Mouse (Mus musculus) testis, adult 2 months (tissue): ENCODE results near the gene Tbca.

Experiments
- CTCF ChIP-seq: fragments of 200-500 bp; IDR thresholded peaks from 2 replicates; pipeline ENCODE4 v1.5.1; 2012; ENCODE audit warnings: low read depth, mild to moderate bottlenecking, inconsistent platforms, low read length, moderate library complexity; ENCODE audit not compliant: control insufficient read depth, insufficient read depth, insufficient replicate concordance
- POLR2A ChIP-seq: fragments of 200-500 bp; IDR thresholded peaks from 2 replicates; pipeline ENCODE4 v1.6.1; 2012; ENCODE audit warnings: low read depth, mild to moderate bottlenecking, inconsistent platforms, low read length, moderate library complexity; ENCODE audit not compliant: control insufficient read depth

GRCm38 (mm10) chr13:94745176-94745575 lies 43.5 kb upstream of the Tbca start:
- TF ChIP-seq POLR2A = no peak
- no peak for TF ChIP-seq CTCF
